Mouse (Mus musculus): Measurements from ENCODE around the gene Grin3a.

DNA sequence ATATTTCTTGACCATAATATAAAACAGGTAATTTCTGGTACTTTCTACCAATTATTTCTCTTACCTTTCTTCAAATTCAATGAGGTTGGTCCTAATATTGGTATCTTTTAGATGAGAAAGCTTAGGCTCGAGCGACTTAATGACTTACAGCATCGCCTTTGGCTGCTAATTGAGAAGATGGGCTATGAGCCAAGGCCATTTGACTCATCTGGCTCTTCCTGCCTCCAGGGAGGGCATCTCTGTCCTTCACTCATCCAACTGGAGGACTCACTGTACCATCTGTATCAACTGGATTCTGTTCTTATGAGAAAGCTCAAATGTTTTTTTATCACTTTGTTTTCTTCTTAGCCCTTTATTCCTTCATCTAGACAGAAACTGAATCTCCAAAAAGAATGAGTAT, 31.7 kb downstream of the Grin3a start:
- TF ChIP-seq CTCF (IDR thresholded peaks at IDR 0.05; ENCODE audit: borderline replicate concordance, insufficient read depth, low read depth, low read length) = no peak
- no peak for TF ChIP-seq POLR2A (IDR thresholded peaks at IDR 0.05; ENCODE audit: borderline replicate concordance, insufficient read depth, low read length)

All from cerebellum, adult 2 months (tissue).